In the genomic region with DNA sequence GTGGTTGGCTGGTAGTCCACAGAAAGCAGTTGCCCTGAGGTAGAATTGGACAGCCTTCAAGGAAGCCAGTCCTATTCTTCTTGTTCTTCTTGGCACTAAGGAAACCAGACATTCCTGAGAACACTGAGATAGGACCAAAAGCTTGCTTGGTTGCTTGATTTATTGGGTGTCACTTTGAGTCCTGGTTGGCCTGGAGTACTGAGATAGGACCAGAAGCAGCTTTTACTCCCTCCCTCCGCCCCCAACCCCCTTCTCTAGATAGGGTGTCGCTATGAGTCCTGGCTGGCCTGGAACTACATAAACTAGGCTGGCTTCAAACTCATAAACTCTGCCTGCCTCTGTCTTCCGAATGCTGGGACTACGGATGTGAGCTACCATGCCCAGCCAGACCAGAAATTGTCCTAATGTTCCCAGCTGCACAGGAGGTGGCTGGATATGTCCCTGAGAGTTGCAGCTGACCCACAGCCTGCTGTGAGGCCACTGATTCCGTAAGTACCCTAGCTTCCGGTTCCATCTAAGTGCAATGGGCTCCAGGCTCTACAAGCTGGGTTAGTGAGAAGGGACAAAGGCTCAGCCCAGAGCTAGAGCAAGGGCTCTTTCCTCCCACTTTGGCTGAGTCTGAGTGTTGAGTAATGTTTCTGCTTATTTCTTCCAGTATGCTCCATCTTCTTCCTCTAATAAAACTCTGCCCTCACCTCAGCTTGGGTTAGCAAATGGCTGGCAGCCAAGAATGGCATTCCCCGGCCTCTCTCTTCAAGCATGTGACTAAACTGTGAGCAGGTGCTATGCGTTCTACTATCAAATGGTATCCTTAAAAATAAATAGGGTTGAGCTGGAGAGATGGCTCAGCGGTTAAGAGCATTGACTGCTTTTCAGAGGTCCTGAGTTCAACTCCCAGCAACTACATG, we compare ENCODE assay signal across 13 mouse cellular contexts. TPM values are rescaled to one million over a fixed set of nuclear protein-coding genes. Genes with fewer than 3 reads are reported as not detected.
DNase-seq lines count a peak whose midpoint lies in the region; ATAC-seq lines count a peak whose summit lies in the region.
"Had no signal": no experiment of that assay in that cellular context is flagged by ENCODE, and none has a peak within 500 bp of the region (broad histone marks: within the 10 kb centered on the region; RNA-seq: fewer than 3 reads in every experiment).

No protein-coding gene starts in this region.

- H3K9ac ChIP-seq in kidney, embryonic 16.5 days (replicated peaks; ENCODE audit: low read length) = no peak overlapping the region
- no peak overlapping the region for H3K9ac ChIP-seq in lung, embryonic 15.5 days

- no peaks in the 10 kb centered on the region for H3K9me3 ChIP-seq in kidney, embryonic 16.5 days (ENCODE audit: low read length)
- no peaks in the 10 kb centered on the region for H3K9me3 ChIP-seq in lung, embryonic 15.5 days

- H3K4me2 ChIP-seq in kidney, embryonic 16.5 days (replicated peaks; ENCODE audit: low read depth, low read length) = no peak overlapping the region
- H3K4me2 ChIP-seq in lung, embryonic 15.5 days = no peak overlapping the region

- DNase-seq in kidney, postnatal 14 days = peak; percentile 47
- peak; percentile 85 for DNase-seq in fat pad, adult 2 months (ENCODE audit: extremely low read depth, low read depth, low spot score)
- no peak for DNase-seq in testis, postnatal 10 days (ENCODE audit: low spot score)
- no peak for DNase-seq in cerebellum, postnatal 10 days
- DNase-seq: spleen, adult 18-20 months; thymus, adult 2 months had no signal

- 79% methylated on average over 9 of the region's 9 CpGs for WGBS in kidney, embryonic 16.5 days
- WGBS in lung, embryonic 15.5 days = 58% methylated on average over 9 of the region's 9 CpGs

- H3K36me3 ChIP-seq in kidney, embryonic 16.5 days (ENCODE audit: insufficient read depth, low read length) = no peaks in the 10 kb centered on the region
- no peaks in the 10 kb centered on the region for H3K36me3 ChIP-seq in lung, embryonic 15.5 days

- ATAC-seq in kidney, embryonic 16.5 days (ENCODE audit: low FRiP score, low TSS enrichment) = no peak
- ATAC-seq in lung, embryonic 15.5 days (ENCODE audit: borderline replicate concordance, extremely low read depth, low FRiP score, low TSS enrichment) = no peak
- no peak for ATAC-seq in CD4-positive, CD25-positive, alpha-beta regulatory T cell, adult 4 months

- no peaks in the 10 kb centered on the region for H3K27me3 ChIP-seq in kidney, embryonic 16.5 days (ENCODE audit: insufficient read depth, low read length)
- H3K27me3 ChIP-seq in lung, embryonic 15.5 days = no peaks in the 10 kb centered on the region

- H3K27ac ChIP-seq in kidney, embryonic 16.5 days (ENCODE audit: low read length) = no peak overlapping the region
- H3K27ac ChIP-seq in lung, embryonic 15.5 days = peak overlapping the region; percentile 20; the same call in 1 of the 2 replicates
- H3K27ac ChIP-seq: kidney, postnatal 0 days had no signal

- no peak overlapping the region for H3K4me3 ChIP-seq in kidney, embryonic 16.5 days (ENCODE audit: low read length)
- no peak overlapping the region for H3K4me3 ChIP-seq in lung, embryonic 15.5 days
- H3K4me3 ChIP-seq: erythroblast, embryonic 14.5 days had no signal

- peaks cover 9% of the 10 kb centered on the region; the same call in 1 of the 2 replicates for H3K4me1 ChIP-seq in kidney, embryonic 16.5 days (ENCODE audit: insufficient read depth, low read length)
- peaks cover 20% of the 10 kb centered on the region for H3K4me1 ChIP-seq in lung, embryonic 15.5 days

RNA-seq across cellular contexts. Expression of a gene that starts 9.0 kb away (rescaled TPM):
- 6.8 and 9.5 TPM in 2 replicates for polyA plus RNA-seq in kidney, embryonic 16.5 days (2015; fragmentation: Nextera tagmentation; extraction: Ambion mirVana)
- polyA plus RNA-seq in lung, embryonic 15.5 days (2015; fragmentation: Nextera tagmentation; extraction: Ambion mirVana) = 23.4 and 30.0 TPM in 2 replicates
- under 1 TPM in 1 of 2 experiments, not detected in 1; 0.42 TPM for polyA plus RNA-seq in CD4-positive, CD25-positive, alpha-beta regulatory T cell, adult 4 months (2017; shearing (Covaris generic))

RNA-seq across cellular contexts. Expression of a gene that starts 27.0 kb away (rescaled TPM):
- not detected in 2 replicates for polyA plus RNA-seq in kidney, embryonic 16.5 days (2015; fragmentation: Nextera tagmentation; extraction: Ambion mirVana)
- polyA plus RNA-seq in lung, embryonic 15.5 days (2015; fragmentation: Nextera tagmentation; extraction: Ambion mirVana) = not detected in 2 replicates
- polyA plus RNA-seq in CD4-positive, CD25-positive, alpha-beta regulatory T cell, adult 4 months (2017; shearing (Covaris generic)) = not detected
- polyA plus RNA-seq: erythroblast, embryonic 14.5 days; gonadal fat pad, adult 2 months; hindbrain, embryonic 11.5 days; kidney, postnatal 0 days had no signal

RNA-seq across cellular contexts. Expression of a gene that starts 27.4 kb away (rescaled TPM):
- polyA plus RNA-seq in kidney, embryonic 16.5 days (2015; fragmentation: Nextera tagmentation; extraction: Ambion mirVana) = 50.7 and 57.2 TPM in 2 replicates
- 47.3 and 54.9 TPM in 2 replicates for polyA plus RNA-seq in lung, embryonic 15.5 days (2015; fragmentation: Nextera tagmentation; extraction: Ambion mirVana)
- 100 to 1,000 TPM in 1 of 2 experiments, 10 to 100 TPM in 1; 93.1 to 113 TPM for polyA plus RNA-seq in CD4-positive, CD25-positive, alpha-beta regulatory T cell, adult 4 months (2017; shearing (Covaris generic))

RNA-seq across cellular contexts. Expression of a gene that starts 36.1 kb away (rescaled TPM):
- 39.3 and 41.3 TPM in 2 replicates for polyA plus RNA-seq in kidney, embryonic 16.5 days (2015; fragmentation: Nextera tagmentation; extraction: Ambion mirVana)
- 27.7 and 27.9 TPM in 2 replicates for polyA plus RNA-seq in lung, embryonic 15.5 days (2015; fragmentation: Nextera tagmentation; extraction: Ambion mirVana)
- polyA plus RNA-seq in CD4-positive, CD25-positive, alpha-beta regulatory T cell, adult 4 months (2017; shearing (Covaris generic)) = 100 to 1,000 TPM in 1 of 2 experiments, 10 to 100 TPM in 1; 79.9 to 150 TPM

RNA-seq across cellular contexts. Expression of a gene that starts 37.0 kb away (rescaled TPM):
- polyA plus RNA-seq in kidney, embryonic 16.5 days (2015; fragmentation: Nextera tagmentation; extraction: Ambion mirVana) = 0.96 and 1.1 TPM in 2 replicates
- 1.1 and 1.5 TPM in 2 replicates for polyA plus RNA-seq in lung, embryonic 15.5 days (2015; fragmentation: Nextera tagmentation; extraction: Ambion mirVana)
- polyA plus RNA-seq in CD4-positive, CD25-positive, alpha-beta regulatory T cell, adult 4 months (2017; shearing (Covaris generic)) = 1 to 10 TPM in 1 of 2 experiments, under 1 TPM in 1; 0.36 to 1.5 TPM

Comparison
In these comparisons a context has a peak if more than half of its experiments do, and no peak if none do; other contexts are left out.
1. DNase-seq: peak in kidney, postnatal 14 days (single experiment) and fat pad, adult 2 months (single experiment); none in testis, postnatal 10 days (single experiment) and cerebellum, postnatal 10 days (0 of 2).